Mouse (Mus musculus) mesoderm, embryonic 11.5 days (tissue): Measurements from ENCODE around the gene Ptger3.

Experiments used
- DNase-seq: peaks from one replicate; pipeline ENCODE4 v3.0.0-alpha.2; 2012; ENCODE audit warnings: low read depth, low spot score

The Ptger3 gene

DNA sequence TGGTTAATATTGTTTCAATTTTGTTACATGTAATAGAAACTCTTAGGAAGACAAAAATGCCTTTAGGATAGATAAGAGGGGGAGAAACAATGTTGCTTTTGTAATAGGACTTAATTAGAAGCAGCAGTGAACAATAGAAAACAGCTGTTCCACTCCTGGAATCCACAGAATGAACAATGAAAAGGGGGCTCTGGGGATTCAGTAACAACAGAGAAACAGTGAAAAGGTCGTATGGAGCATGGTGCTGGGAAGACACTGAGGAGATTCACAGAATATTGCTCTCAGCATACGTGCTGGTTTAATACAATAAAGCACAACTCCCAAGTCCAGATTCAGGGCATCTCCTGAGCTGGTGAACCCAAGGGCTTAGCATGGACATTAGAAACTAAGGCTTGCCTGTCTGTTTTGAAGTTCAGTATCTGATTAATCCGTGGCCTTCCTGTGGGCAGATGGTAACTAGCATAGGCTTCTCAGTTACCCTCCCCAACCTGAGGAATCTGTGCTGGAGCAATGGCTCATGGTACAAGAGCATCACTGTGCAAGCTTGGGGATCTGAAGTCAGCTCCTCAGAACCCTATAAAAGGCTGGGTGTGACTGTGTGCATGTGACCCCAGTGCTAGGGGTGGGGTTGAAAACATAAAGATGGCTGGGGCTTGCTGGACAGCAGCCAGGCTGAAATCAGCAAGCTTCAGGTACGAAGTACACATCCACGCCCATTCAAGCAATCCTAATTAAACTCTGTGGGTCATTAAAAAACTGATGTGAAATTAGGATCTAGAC, 16.1 kb downstream of the Ptger3 start:
- peak; percentile 42 for DNase-seq

DNA sequence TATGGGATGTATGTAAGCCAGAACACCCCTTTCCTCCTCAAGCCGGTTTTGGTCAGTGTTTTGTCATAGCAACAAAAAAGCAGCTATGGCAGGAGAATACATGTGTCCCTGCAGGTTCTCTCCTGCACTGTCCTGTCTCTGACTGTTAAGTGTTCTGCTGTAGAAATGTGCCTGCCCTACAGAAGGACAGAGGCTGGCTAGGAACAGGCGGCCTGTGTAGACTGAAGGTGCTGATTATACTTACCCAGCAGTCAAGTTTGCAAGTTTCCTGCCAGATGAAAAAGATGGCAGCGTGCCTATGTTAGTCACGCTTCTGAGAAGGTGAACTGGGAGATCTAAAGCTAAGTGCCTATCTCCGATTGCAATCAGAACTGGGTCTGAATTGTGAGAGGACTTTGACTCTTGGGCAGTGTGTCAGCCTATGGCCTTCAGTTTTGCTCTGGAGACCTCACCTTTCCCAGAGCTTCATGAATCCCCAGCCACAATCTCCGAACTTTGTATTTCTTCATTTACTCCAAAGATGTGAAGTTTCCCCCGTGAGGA, 31.2 kb downstream of the Ptger3 start:
- no peak for DNase-seq

DNA sequence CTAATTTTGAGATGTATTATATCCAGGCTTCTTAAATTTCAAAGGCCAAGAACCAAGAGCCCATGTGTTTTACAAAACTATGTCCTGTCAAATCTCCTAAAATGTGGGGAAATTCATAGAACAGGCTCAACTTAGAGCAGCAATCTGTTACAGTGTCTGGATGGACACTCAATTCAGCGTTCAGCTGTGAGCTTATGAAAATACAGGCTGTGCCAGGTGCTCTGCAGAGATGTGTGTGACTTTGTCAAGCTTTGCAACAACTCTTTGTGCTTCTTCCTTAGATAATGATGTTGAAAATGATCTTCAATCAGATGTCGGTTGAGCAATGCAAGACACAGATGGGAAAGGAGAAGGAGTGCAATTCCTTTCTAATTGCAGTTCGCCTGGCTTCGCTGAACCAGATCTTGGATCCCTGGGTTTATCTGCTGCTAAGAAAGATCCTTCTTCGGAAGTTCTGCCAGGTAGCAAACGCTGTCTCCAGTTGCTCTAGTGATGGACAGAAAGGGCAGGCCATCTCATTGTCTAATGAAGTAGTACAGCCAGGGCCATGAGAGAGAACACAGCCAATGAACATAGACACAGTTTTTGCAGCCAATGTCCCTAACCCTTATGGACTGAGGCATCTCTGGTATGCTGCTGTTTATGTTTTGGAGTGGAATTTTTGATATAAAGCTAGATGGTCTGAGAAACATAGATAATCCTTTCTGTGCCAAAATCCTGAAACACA, 38.2 kb downstream of the Ptger3 start:
- DNase-seq = no peak

DNA sequence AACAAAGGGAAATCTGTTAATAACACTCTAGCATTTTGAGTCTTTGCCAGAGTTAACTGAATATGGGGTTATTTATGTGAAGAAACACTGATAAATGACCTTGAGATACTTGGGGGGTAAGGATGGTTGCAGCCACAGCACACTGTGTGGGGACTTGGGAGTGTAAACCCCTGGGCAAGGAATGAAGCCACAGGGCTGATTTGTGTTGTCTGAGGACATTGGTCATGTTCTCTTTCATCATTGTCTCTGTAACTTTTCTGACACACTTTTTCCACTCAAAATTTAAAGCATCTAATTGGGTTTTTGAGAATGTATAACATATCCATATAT, 38.7 kb downstream of the Ptger3 start:
- no peak for DNase-seq

DNA sequence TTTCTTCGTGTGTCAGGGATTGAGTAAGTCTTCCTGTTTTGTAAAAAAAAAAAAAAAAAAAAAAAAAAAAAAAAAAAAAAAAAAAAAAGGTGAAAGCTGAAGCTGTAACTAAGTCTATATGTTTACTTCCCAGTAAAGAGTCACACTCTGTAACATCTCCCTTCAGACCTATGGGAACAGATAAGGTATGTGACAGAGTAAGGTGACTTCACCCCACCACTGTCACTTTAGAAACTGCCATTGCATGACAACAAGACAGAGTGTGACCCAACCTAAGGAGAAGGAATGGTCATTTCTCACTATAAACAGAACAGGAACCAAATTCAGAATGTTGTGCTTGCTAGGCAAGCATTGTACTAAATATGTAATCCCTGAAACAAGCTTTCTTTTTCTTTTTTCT, 46.9 kb downstream of the Ptger3 start:
- no peak for DNase-seq

DNA sequence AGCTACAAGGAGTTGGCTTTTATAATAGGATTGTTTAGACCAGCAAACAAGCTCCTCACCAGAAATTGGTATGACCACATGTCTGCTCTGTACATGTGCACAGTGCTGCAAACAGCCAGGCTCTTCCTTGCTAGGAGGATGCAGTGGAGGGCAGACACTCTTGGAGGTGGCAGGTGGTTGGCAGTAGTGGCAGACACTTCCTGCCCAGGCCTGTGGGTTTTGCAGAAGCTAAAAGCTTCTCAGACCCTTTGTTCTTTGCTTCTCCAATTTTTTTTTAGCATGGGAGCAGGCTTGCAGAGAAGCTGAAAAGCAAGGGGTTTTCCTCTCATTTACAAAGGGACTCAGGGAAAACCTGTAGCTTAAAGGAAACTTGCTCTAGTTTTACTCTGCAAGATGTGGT, 50.3 kb downstream of the Ptger3 start:
- no peak for DNase-seq

DNA sequence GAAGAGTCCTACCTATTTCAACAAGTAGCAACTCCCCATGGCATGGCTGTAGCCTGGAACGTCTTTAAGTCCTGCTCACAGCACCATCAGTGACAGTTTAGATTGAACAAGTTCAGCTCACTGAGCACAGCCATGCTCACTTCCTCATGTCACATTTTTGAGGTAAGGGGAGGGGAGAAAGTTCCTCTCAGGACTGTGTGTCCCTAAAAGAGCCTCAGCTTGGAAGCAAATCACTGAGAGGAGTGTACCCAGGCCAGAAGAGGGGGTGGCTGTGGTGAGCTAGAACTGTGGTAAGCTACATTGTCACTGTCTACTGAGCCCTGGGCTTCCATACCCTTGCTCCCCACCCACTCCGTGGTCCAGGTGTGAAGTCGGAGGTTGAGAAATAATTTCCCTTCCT, 60.7 kb downstream of the Ptger3 start:
- no peak for DNase-seq

DNA sequence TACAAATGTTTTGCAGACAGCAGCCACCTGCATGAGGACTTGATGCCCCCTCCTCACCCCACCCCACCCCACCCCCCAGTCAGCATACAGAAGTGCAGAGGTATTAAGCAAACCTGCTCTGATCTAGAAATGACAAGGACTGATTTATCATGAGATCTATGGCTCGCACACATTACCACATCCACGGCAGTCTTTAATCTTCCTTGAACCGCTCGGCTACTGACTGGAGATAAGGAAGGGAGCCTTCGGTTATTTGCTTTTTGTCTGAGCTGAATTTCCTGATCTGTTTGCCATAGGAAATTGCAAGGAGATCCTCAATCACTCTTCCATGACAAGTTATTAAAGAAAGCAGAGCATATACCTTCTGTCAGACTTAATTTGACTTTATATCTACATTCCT, 64.0 kb downstream of the Ptger3 start:
- DNase-seq = no peak

DNA sequence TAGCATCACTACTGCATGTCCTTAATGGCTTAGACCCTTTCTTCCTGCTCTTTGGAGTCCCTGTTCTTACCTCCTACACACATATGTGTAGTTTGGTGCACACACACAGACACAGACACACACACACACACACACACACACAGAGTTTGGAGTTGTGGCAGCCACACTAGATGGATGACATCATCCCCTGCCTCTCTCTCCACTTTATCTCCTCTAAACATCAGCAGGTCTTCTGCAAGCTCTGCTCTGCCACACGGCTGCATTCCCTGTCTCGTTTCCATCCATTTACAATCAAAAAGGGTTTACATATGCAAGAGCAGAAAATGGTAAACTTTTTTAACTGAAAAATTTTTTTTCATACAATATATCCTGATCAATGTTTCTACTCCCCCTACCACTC, 64.7 kb downstream of the Ptger3 start:
- DNase-seq = no peak

DNA sequence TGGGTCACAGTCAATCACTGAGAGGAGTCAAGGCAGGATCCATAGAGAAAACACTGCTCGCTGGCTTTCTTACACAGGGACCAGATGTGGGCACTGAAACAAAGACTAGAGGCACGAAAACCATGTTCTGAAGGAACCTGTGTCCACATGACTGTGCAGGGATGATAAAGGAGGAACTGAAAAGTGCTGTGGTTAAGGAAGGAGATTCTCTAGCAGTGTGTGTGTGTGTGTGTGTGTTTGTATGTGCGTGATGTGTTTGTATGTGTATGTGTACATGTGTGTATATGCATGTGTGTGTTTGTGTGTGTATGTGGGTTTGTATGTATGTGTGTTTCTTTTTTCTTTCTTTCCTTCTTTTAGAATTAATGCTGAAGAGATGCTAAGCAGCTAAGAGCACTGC, 67.7 kb downstream of the Ptger3 start:
- no peak for DNase-seq

DNA sequence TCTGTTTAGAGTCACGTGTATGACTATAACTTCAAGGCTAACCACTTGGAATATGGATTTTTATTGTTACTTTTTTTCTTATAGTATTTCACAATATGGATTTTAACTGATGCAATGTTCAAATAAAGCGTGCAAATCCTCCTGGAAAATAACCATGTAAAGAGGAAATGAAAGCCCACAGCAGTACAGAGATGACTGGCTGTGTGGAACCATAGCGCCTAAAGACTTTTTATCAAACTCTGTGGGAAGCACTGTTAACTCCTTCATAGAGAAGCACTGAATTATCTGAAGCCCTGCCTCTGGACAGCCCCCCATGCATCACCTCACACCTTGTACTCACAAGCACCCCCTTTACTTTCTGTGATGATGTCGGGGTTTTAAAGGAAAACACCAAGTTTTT, 69.0 kb downstream of the Ptger3 start:
- DNase-seq = no peak

DNA sequence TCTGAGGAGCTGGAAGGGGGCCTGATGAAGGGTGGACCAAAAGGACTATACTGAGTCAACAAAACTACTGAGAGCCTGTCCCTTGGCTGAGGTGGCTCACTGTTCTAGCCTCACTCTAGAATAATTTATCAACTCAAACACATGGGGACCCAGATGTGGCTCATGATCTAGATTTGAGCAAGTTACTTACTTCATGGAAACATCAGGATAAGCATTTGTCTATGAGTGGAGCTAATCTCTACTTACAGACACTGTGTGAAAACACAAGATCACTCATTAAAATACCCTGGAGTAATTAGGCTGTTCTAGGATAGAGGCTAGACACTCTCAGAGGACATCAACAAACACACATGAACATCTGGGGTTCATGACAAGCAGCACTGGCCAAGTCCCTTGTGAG, 70.2 kb downstream of the Ptger3 start:
- no peak for DNase-seq

DNA sequence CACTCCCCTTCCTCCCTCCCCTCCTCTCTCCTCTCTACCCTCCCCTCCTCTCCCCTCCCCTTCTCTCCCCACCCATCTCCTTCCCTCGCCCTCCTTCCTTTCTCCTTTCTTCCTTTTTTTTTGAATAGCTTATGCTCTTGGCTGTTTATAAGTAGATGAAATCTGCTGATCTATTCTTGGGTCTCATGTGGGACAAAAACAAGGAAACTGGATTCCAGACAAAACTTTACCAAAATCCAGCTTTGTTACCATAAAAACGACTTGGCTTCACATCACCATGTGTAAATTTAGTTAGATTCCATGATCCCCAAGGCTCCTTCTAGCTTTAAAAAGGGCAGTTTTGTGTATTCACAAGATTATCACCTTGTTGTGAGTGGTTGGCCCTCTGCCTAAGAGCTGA, 70.6 kb downstream of the Ptger3 start:
- DNase-seq = no peak

DNA sequence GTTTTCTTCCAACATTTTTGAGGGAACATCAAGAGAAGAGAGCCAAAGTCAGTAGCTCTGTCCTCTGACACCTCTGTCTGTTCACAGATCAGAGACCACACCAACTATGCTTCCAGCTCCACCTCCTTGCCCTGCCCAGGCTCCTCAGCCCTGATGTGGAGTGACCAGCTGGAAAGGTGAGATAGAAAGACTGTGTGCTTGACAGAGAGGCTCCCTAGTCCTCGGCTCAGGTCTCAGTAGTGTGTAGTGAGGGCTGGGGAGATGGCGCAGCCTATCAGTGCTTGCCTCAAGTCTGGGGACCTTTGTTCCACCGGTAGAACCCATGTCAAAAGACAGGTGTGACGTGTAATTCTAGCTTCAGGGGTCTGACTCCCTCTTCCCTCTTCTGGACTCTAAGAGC, 74.9 kb downstream of the Ptger3 start:
- no peak for DNase-seq

DNA sequence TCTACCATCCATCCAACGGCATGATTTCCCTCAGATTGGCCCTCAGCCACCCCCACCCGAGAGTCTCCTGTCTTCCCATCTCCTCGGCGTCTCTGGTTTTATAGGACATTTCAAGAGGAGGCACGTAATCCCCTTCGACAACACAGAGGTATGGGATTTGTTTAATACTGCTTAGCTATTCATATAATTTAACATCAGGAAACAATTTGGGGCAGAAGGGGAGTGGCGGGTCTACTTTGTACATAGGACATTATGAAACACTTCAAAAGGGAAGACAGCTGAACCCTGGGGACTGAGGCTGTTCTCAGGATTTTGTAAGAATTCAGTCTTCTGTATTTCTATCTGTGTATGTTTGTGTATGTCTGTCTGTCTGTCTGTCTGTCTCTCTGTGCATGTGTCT, 94.9 kb downstream of the Ptger3 start:
- DNase-seq = no peak

DNA sequence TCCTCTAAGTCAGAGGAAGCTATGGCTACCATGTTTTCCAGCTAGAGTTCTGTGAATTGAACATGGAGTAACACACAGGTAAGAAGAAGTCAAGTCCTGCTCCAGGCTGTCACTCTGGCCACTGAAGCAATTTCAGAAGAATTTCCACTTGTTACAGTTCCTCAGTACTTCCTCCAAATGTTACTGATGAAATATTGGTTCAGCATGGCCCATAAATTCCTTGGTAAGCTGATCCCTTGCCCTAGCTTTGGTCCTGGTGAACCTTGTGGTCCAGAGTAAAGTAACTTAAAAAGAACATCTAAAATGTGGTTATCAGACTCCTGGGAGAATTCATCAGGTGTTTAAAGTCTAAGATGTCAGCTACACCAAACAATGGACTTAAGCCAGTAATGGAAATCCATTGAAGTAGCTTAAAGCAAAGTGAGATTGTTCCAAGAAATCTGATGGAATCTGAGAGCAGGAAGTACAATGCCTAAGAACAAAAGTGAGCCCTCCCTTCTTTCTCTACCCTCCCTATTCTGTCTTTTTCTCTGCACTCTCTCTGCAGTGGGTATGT, 97.9 kb downstream of the Ptger3 start:
- no peak for DNase-seq

DNA sequence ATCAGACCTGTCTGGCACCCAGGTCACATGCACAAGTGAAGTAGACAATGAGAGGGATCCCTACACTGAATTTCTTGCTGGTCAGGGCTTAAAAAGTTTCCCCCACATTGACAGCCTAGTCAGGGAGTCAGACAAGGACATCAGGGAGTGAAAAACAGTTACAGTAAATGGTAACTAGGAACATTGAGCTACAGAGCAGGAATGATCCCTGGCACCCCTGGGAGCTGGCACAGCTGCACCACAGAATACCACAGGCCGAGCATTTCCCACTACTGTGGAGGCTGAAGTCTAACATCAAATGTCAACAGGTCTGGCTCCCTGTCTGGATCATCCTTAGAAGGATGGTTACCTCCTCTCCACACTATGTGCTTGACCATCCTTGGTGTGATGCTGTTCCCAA, 98.8 kb downstream of the Ptger3 start:
- DNase-seq = no peak

DNA sequence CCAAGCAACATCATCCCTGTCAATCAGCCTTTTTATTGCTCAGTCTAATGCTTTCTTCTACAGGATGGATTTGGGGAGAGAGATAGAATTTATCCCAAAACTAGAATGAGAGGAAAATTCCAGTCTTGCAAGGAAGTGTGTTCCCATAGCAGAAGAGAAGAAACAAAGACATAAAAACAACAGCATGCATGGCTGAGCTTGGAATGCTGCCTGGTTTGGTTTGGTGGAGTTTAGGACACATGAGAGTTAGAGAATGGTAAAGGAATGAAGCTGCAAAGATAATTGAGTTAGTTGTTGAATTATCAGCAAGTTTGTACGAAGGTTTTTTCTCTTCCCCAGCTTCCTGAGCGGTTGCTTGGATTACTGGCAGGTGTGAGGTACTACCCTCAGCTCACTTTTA, 99.5 kb downstream of the Ptger3 start:
- DNase-seq = no peak

DNA sequence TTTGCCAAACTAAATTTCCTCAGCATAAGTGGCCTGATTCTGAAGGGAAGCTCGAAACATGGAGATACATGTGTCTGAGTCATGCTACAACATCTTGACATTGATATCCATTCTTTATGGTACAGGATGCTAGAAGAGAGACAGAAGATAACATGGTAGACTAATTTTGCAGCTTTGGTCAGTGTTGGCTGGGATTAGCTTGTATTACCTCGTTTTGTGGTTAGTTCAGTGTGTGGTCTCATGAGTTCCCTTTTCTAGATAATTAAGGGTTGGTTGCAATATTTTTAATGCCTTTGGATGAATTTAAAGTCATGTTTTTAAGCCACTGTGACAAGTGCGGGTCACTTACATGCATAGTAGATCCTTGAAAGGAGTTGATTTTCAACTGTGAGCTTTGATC, 119.4 kb downstream of the Ptger3 start:
- no peak for DNase-seq

DNA sequence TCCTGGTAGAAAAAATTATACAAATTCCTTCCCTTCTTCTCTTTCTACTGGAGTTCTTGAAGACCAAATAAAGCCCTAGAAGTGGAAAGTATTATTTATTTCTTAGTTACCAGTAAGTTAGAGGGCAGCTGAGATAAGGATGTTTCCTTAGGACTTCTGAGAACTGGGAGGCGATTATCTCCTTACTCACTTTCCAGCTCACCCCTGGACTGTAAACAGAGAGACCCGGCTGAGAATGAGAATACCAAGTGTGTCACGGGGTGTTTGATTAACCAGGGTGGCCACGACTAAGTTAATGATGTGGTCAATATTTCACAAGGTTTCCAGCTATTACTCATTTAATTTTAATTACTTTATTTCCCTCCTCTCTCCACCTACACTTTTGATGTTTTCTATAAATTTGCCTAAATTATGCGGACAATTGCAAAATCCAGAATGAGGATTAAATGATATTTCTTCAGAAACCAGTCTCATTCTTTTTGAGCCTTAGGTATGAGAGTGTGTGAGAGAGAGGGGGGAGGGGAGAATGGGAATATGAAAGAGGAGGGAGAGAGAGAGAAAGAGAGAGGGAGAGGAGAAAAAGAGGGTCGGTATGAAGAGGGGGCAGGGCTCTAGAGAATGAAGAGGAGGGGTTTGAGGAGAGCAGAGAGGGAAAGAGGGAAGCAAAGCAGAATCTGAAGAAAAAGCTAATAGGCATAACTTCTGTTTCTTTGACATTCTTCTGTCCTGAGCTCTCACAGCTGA, 121.9 kb downstream of the Ptger3 start:
- DNase-seq = no peak
